Mouse (Mus musculus): ENCODE results near the gene Ctbp2.

The Ctbp2 gene

GRCm38 (mm10) chr7:133123999-133124700, at the start of gene Ctbp2:
TSS of gene Ctbp2 (minus strand) at chr7:133124354.
- DNase-seq (ENCODE audit: low read depth, low spot score) = no peak

GRCm38 (mm10) chr7:133171403-133172032, 47.4 kb upstream of the Ctbp2 start:
- no peak for DNase-seq (ENCODE audit: low read depth, low spot score)

GRCm38 (mm10) chr7:133168928-133169327, 44.8 kb upstream of the Ctbp2 start:
- DNase-seq (ENCODE audit: low read depth, low spot score) = no peak

- DNase-seq (ENCODE audit: low read depth, low spot score) = no peak
These were observed 43.7 kb upstream of the Ctbp2 start for GRCm38 (mm10) chr7:133167903-133168302.

GRCm38 (mm10) chr7:133164770-133165169, 40.6 kb upstream of the Ctbp2 start:
- no peak for DNase-seq (ENCODE audit: low read depth, low spot score)

- no peak for DNase-seq (ENCODE audit: low read depth, low spot score)
These were observed 38.9 kb upstream of the Ctbp2 start for GRCm38 (mm10) chr7:133163011-133163410.

- DNase-seq (ENCODE audit: low read depth, low spot score) = no peak
These were observed 38.0 kb upstream of the Ctbp2 start for GRCm38 (mm10) chr7:133162131-133162530.

GRCm38 (mm10) chr7:133161362-133162080, 37.4 kb upstream of the Ctbp2 start:
- DNase-seq (ENCODE audit: low read depth, low spot score) = no peak

- no peak for DNase-seq (ENCODE audit: low read depth, low spot score)
These were observed 35.4 kb upstream of the Ctbp2 start for GRCm38 (mm10) chr7:133159519-133159918.

- no peak for DNase-seq (ENCODE audit: low read depth, low spot score)
These were observed 31.5 kb upstream of the Ctbp2 start for GRCm38 (mm10) chr7:133155621-133156020.

GRCm38 (mm10) chr7:133154846-133155245, 30.7 kb upstream of the Ctbp2 start:
- no peak for DNase-seq (ENCODE audit: low read depth, low spot score)

- no peak for DNase-seq (ENCODE audit: low read depth, low spot score)
These were observed 15.7 kb upstream of the Ctbp2 start for GRCm38 (mm10) chr7:133139689-133140336.

GRCm38 (mm10) chr7:133133552-133133951, 9.4 kb upstream of the Ctbp2 start:
- no peak for DNase-seq (ENCODE audit: low read depth, low spot score)

- DNase-seq (ENCODE audit: low read depth, low spot score) = no peak
These were observed 8.5 kb upstream of the Ctbp2 start for GRCm38 (mm10) chr7:133132702-133133101.

- no peak for DNase-seq (ENCODE audit: low read depth, low spot score)
These were observed 739 bp upstream of the Ctbp2 start for GRCm38 (mm10) chr7:133124701-133125485.

GRCm38 (mm10) chr7:133123244-133123998, 733 bp downstream of the Ctbp2 start, which contains the start of gene Fgfr2:
TSS of gene Fgfr2 (minus strand) at chr7:133123350.
- DNase-seq (ENCODE audit: low read depth, low spot score) = no peak

GRCm38 (mm10) chr7:133122379-133123243, 1.5 kb downstream of the Ctbp2 start:
- DNase-seq (ENCODE audit: low read depth, low spot score) = no peak

GRCm38 (mm10) chr7:133121661-133122378, 2.3 kb downstream of the Ctbp2 start:
- no peak for DNase-seq (ENCODE audit: low read depth, low spot score)

- no peak for DNase-seq (ENCODE audit: low read depth, low spot score)
These were observed 3.0 kb downstream of the Ctbp2 start for GRCm38 (mm10) chr7:133121080-133121607.

All from c-Kit-negative CD71-positive TER-119-positive erythroid progenitor cells, embryonic 14.5 days (primary cell).